Mouse (Mus musculus) granulocyte monocyte progenitor cell, adult 5-6 weeks (primary cell): Measurements from ENCODE around the gene Clca3a1. TPM values are rescaled to one million over a fixed set of nuclear protein-coding genes. Genes with fewer than 3 reads are reported as not detected.

ENCODE experiments used
- ATAC-seq: replicated peaks from 2 replicates; pipeline ENCODE4 v1.8.0; 2016; ENCODE audit warnings: mild to moderate bottlenecking, moderate TSS enrichment, inconsistent platforms; ENCODE audit not compliant: poor library complexity, severe bottlenecking
- total RNA-seq, 2 experiments: library from RNA; stranded (forward) in 1 of 2; stranded (reverse) in 1 of 2; fragments of 200-712, 200-1000 nt in 1 of 2; fragments of >200 nt in 1 of 2; fragmentation: Nextera tagmentation in 1 of 2; gene quantifications; 2 replicates each; pipeline ENCODE4 v1.2.3; 2014 to 2017

Gene Clca3a1
- total RNA-seq, 2 experiments from 2014 or later, result not detected

DNA sequence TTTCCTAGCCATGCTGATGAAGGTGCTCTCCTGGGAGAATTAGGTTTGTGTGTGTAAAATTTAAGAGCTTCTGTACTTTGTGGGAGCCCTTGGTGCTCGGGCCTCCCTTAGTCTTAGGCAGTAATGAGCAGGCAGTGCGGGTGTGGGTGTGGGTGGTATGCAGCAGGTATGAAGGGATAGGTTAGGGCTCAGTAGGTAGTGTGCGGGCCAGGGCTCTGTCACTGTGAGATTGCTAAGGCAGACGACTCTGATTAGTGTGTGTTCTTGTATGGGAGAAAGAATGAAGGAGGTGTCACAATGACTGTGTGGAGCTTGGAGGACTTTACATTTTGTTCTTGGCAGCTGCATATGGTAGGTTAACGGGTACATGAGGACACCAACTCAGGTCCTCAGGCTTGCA is 74.6 kb downstream of the Clca3a1 start:
- ATAC-seq, result no peak

DNA sequence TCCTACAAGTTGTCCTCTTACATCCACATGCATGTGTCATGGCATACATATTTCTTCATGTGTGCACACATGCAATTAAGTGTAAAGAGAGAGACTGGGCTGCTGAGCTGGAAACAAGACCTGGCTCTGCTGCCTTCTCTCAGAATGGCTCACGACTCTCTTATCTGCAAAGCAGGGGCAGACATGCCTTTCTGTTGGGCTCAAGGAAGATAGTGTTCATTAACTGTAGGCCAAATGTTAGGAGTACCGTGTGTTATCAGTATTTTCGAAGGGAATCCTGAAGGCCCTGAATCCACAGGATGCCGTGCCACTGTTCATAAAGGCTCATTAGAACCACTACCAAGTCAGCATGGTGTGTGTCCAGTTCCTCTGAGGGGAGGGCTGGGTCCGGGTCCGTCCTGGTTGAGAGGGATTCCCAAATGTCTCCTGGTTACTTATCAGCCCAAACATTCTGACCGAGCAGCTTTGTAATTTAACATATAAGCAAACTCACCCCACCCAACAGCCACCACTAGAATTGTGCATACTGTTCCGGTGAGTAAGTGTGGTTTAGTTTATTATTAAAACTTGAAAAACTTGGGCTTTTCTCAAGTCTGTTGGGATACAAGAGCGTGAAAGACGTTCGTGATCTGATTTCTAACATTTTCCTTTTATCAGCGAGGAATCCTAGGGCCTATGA is 77.5 kb downstream of the Clca3a1 start:
- ATAC-seq, result no peak

DNA sequence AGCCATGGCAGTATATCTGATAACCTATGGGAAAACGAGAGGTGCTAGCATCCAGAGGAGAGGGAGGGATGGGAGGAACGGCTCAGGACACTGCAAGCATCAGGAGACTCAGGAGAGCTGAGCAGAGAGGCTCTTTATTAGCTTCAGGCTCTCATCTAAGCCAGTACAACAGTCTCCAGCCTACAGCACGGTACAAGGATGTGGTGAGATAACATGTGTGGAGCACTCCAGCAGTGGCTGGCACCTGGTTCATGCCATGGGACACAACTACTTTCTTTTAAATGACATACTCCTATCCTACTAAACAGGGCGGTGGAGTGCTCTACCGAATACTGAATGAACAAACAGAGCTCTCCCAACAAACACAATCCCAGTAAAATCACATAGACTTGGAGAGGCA is 79.2 kb downstream of the Clca3a1 start:
- no peak for ATAC-seq

- peak; percentile 52; the same call in 1 of the 2 replicates for ATAC-seq
These were observed 81.0 kb downstream of the Clca3a1 start for GRCm38 (mm10) chr3:144679701-144680159.

Other genes starting within 250 kb of the Clca3a1 start
- gene Hs2st1, start 190.8 kb downstream of the Clca3a1 start, total RNA-seq (2014; fragmentation: Nextera tagmentation), result 11.1 and 13.0 TPM in 2 replicates
- gene Hs2st1, start 190.8 kb downstream of the Clca3a1 start, total RNA-seq (2017), result 12.3 and 13.7 TPM in 2 replicates
- gene Selenof, start 190.7 kb downstream of the Clca3a1 start, total RNA-seq (2014; fragmentation: Nextera tagmentation), result 330 and 358 TPM in 2 replicates
- 781 and 898 TPM in 2 replicates for gene Selenof, start 190.7 kb downstream of the Clca3a1 start, total RNA-seq (2017)
- gene Sh3glb1, start 40.6 kb downstream of the Clca3a1 start, total RNA-seq (2014; fragmentation: Nextera tagmentation), result 34.9 and 35.1 TPM in 2 replicates
- gene Sh3glb1, start 40.6 kb downstream of the Clca3a1 start, total RNA-seq (2017), result 18.2 and 26.6 TPM in 2 replicates
- gene Clca3a2, start 58.5 kb upstream of the Clca3a1 start, total RNA-seq (2014; fragmentation: Nextera tagmentation), result not detected in 2 replicates
- not detected in 2 replicates for gene Clca3a2, start 58.5 kb upstream of the Clca3a1 start, total RNA-seq (2017)
- gene Clca3b, start 88.4 kb upstream of the Clca3a1 start, total RNA-seq (2014; fragmentation: Nextera tagmentation), result not detected in 2 replicates
- not detected in 2 replicates for gene Clca3b, start 88.4 kb upstream of the Clca3a1 start, total RNA-seq (2017)
- not detected in 2 replicates for gene Clca4b, start 171.6 kb upstream of the Clca3a1 start, total RNA-seq (2014; fragmentation: Nextera tagmentation)
- not detected in 2 replicates for gene Clca4b, start 171.6 kb upstream of the Clca3a1 start, total RNA-seq (2017)
- gene Clca4a, start 214.1 kb upstream of the Clca3a1 start, total RNA-seq (2014; fragmentation: Nextera tagmentation), result not detected in 2 replicates
- gene Clca4a, start 214.1 kb upstream of the Clca3a1 start, total RNA-seq (2017), result not detected in 2 replicates